Mouse (Mus musculus): ENCODE measurements around the gene Ttc37. TPM values are rescaled to one million over a fixed set of nuclear protein-coding genes. Genes with fewer than 3 reads are reported as not detected.

The Ttc37 gene
- total and polyA plus RNA-seq, 3 experiments, result 23.9 to 34.7 (median 26.7) TPM

DNA sequence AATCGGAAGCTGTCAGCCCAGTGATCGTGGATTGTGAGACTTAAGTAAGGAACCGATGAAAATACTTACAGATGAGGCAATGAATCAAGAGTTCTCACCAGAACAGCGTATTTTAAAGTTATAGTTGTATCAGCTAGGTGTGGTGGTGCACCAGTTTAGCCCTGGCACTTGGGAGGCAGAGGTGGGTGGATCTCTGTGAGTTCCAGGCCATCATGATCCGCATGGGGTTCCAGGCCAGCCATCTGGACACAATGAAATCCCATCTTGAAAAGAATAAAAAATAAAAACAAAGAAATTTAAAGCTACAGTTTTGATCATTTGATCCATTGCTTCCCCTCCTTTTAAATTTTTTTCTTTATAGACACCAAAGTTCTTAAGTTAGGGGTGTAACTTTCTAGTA lies 89.1 kb downstream of the Ttc37 start:
- Histone ChIP-seq H3K36me3 (replicated peaks in 1 of 2; ENCODE audit: control insufficient read depth in 1 of 2, insufficient read depth in 1 of 2, low read length in 1 of 2) (peaks cover 37 to 70% of the 10 kb centered on the region in 2 experiments), H3K27me3 (replicated peaks) (no peaks in the 10 kb centered on the region), H3K9me3 (replicated peaks; ENCODE audit: low read length) (peaks cover 9% of the 10 kb centered on the region), H3K27ac (ENCODE audit: insufficient read depth, low read depth) (no peak overlapping the region), H3K4me1 (ENCODE audit: control insufficient read depth in 1 of 2, insufficient read depth in 2 of 2) (peaks cover 0 to 20% of the 10 kb centered on the region in 2 experiments; a peak in 1 of 4 replicates), H3K4me2 (ENCODE audit: insufficient read depth, low read depth, poor library complexity, severe bottlenecking) (no peak overlapping the region), H3K79me2 (replicated peaks; ENCODE audit: control insufficient read depth, extremely low read depth, insufficient read depth, poor library complexity, severe bottlenecking) (no peaks in the 10 kb centered on the region), H3K4me3 (replicated peaks in 1 of 3; ENCODE audit: low read depth in 2 of 3, low read length in 2 of 3, poor library complexity in 1 of 3) (no peak overlapping the region), H3K9ac (ENCODE audit: insufficient read depth, low read depth) (no peak overlapping the region)
- dilution Hi-C loops (cut with MboI; ENCODE audit: extremely low pct_ligation_motif_present, extremely low pct_unique_long_range_greater_than_20kb, low sequenced_read_pairs) (no loop called here), in situ Hi-C loops (cut with MboI; ENCODE audit: low pct_ligation_motif_present, low pct_unique_long_range_greater_than_20kb, low sequenced_read_pairs) (no loop called here)
- TF ChIP-seq PAX5 (IDR thresholded peaks at IDR 0.05; ENCODE audit: low read length), result no peak
- no peak for TF ChIP-seq ELF1 (IDR thresholded peaks at IDR 0.05; ENCODE audit: low read depth, low read length)
- no peak for TF ChIP-seq CHD1 (IDR thresholded peaks at IDR 0.05; ENCODE audit: low read depth, low read length)
- TF ChIP-seq IRF4 (IDR thresholded peaks at IDR 0.05; ENCODE audit: low read depth, low read length), result no peak
- TF ChIP-seq CTCF (conservative IDR thresholded peaks at IDR 0.05 in 1 of 2, IDR thresholded peaks at IDR 0.05 in 1 of 2; ENCODE audit: low read depth in 2 of 2, low read length in 2 of 2), result no peak
- TF ChIP-seq CHD2 (IDR thresholded peaks at IDR 0.05; ENCODE audit: low read length), result no peak
- no peak for TF ChIP-seq UBTF (IDR thresholded peaks at IDR 0.05; ENCODE audit: low read depth, low read length)
- TF ChIP-seq ZNF384 (IDR thresholded peaks at IDR 0.05; ENCODE audit: low read depth, low read length), result no peak
- TF ChIP-seq SMC3 (IDR thresholded peaks at IDR 0.05; ENCODE audit: low read depth, low read length), result no peak
- TF ChIP-seq EP300 (IDR thresholded peaks at IDR 0.05; ENCODE audit: low read length), result no peak
- no peak for TF ChIP-seq HCFC1 (IDR thresholded peaks at IDR 0.05; ENCODE audit: low read depth, low read length)
- TF ChIP-seq ZKSCAN1 (IDR thresholded peaks at IDR 0.05; ENCODE audit: borderline replicate concordance, low read depth, low read length), result no peak
- no peak for TF ChIP-seq NELFE (IDR thresholded peaks at IDR 0.05; ENCODE audit: low read depth, low read length)
- no peak for TF ChIP-seq MAX (IDR thresholded peaks at IDR 0.05; ENCODE audit: low read length)
- no peak for TF ChIP-seq GABPA (IDR thresholded peaks at IDR 0.05; ENCODE audit: insufficient replicate concordance, low read depth, low read length)
- no peak for TF ChIP-seq MEF2A (IDR thresholded peaks at IDR 0.05; ENCODE audit: borderline replicate concordance, low read depth, low read length)
- TF ChIP-seq NRF1 (IDR thresholded peaks at IDR 0.05; ENCODE audit: low read depth, low read length), result no peak
- TF ChIP-seq E2F4 (IDR thresholded peaks at IDR 0.05; ENCODE audit: insufficient replicate concordance, low read depth, low read length), result no peak
- TF ChIP-seq ZC3H11A (IDR thresholded peaks at IDR 0.05; ENCODE audit: low read depth, low read length), result no peak
- TF ChIP-seq KAT2A (IDR thresholded peaks at IDR 0.05; ENCODE audit: insufficient replicate concordance, low read length), result no peak
- no peak for DNase-seq (ENCODE audit: extremely low read depth)

DNA sequence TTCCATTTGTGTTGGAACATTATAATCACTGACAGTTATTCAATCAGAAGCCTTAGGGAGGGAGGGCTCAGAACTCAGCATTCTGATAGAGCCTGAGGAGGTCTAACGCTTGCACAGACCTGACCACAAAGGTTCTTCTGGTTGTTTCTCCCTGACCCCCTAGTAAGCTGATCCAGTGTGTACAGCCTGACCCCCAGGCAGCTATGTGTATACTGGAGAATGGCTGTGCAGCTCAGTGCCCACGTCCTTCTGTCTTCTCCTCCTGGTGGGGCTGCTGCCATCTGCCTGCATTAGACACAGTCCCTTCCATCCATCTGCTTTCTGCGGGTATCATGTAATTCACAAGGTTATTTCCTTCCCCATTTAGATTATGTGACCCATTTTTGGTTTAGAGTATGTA lies 90.7 kb downstream of the Ttc37 start:
- no peak for DNase-seq (ENCODE audit: extremely low read depth)
- Histone ChIP-seq H3K9me3 (replicated peaks; ENCODE audit: low read length) (peaks cover 9% of the 10 kb centered on the region), H3K79me2 (replicated peaks; ENCODE audit: control insufficient read depth, extremely low read depth, insufficient read depth, poor library complexity, severe bottlenecking) (no peaks in the 10 kb centered on the region), H3K36me3 (replicated peaks in 1 of 2; ENCODE audit: control insufficient read depth in 1 of 2, insufficient read depth in 1 of 2, low read length in 1 of 2) (peaks cover 36 to 69% of the 10 kb centered on the region in 2 experiments), H3K4me1 (ENCODE audit: control insufficient read depth in 1 of 2, insufficient read depth in 2 of 2) (peaks cover 2 to 34% of the 10 kb centered on the region in 2 experiments; a peak in 3 of 4 replicates), H3K27ac (ENCODE audit: insufficient read depth, low read depth) (no peak overlapping the region), H3K9ac (ENCODE audit: insufficient read depth, low read depth) (no peak overlapping the region), H3K4me2 (ENCODE audit: insufficient read depth, low read depth, poor library complexity, severe bottlenecking) (no peak overlapping the region), H3K27me3 (replicated peaks) (no peaks in the 10 kb centered on the region), H3K4me3 (replicated peaks in 1 of 3; ENCODE audit: low read depth in 2 of 3, low read length in 2 of 3, poor library complexity in 1 of 3) (no peak overlapping the region)
- dilution Hi-C loops (cut with MboI; ENCODE audit: extremely low pct_ligation_motif_present, extremely low pct_unique_long_range_greater_than_20kb, low sequenced_read_pairs) (no loop called here), in situ Hi-C loops (cut with MboI; ENCODE audit: low pct_ligation_motif_present, low pct_unique_long_range_greater_than_20kb, low sequenced_read_pairs) (no loop called here)
- no peak for TF ChIP-seq E2F4 (IDR thresholded peaks at IDR 0.05; ENCODE audit: insufficient replicate concordance, low read depth, low read length)
- no peak for TF ChIP-seq EP300 (IDR thresholded peaks at IDR 0.05; ENCODE audit: low read length)
- TF ChIP-seq IRF4 (IDR thresholded peaks at IDR 0.05; ENCODE audit: low read depth, low read length), result no peak

All from CH12.LX (cell line).